Mouse (Mus musculus) forebrain, embryonic 13.5 days (tissue): Measurements from ENCODE around the gene Sergef. TPM values are rescaled to one million over a fixed set of nuclear protein-coding genes. Genes with fewer than 3 reads are reported as not detected.

Experiments
- ATAC-seq: fragments of 200-750 bp; cut with Nextera tagmentation; 2 replicates; pipeline ENCODE4 v1.8.0; 2017
- H3K27ac ChIP-seq: fragments of 300-500 bp; sonication (generic); 2 replicates; pipeline ENCODE4 v1.5.1; 2015; ENCODE audit warnings: inconsistent platforms, mild to moderate bottlenecking, moderate library complexity
- H3K27me3 ChIP-seq: fragments of 300-500 bp; sonication (generic); 2 replicates; pipeline ENCODE4 v1.6.1; 2015; ENCODE audit warnings: mild to moderate bottlenecking, inconsistent platforms
- H3K36me3 ChIP-seq: fragments of 300-500 bp; sonication (generic); 2 replicates; pipeline ENCODE4 v1.6.1; 2015; ENCODE audit warnings: mild to moderate bottlenecking, inconsistent platforms; ENCODE audit not compliant: poor library complexity, severe bottlenecking
- H3K4me1 ChIP-seq: fragments of 300-500 bp; sonication (generic); 2 replicates; pipeline ENCODE4 v1.6.1; 2015; ENCODE audit warnings: inconsistent platforms
- H3K4me2 ChIP-seq: fragments of 300-500 bp; sonication (generic); 2 replicates; pipeline ENCODE4 v1.6.1; 2015; ENCODE audit warnings: inconsistent platforms, mild to moderate bottlenecking, moderate library complexity
- H3K4me3 ChIP-seq: fragments of 300-500 bp; sonication (generic); 2 replicates; pipeline ENCODE4 v1.5.1; 2015; ENCODE audit warnings: mild to moderate bottlenecking, inconsistent platforms
- H3K9ac ChIP-seq: fragments of 300-500 bp; sonication (generic); 2 replicates; pipeline ENCODE4 v1.6.1; 2015; ENCODE audit warnings: mild to moderate bottlenecking, inconsistent platforms
- H3K9me3 ChIP-seq: fragments of 300-500 bp; sonication (generic); replicated peaks from 2 replicates; pipeline ENCODE4 v1.6.1; 2016; ENCODE audit warnings: inconsistent platforms
- WGBS: fragments of 180-500 bp; shearing (Covaris S2); methylation state at CpG from one replicate; pipeline ENCODE4 v1.1.7; 2015; 5-methylcytosine and 5-hydroxymethylcytosine counted together
- polyA plus RNA-seq: library from polyadenylated mRNA; unstranded; fragments of >200 nt; fragmentation: Nextera tagmentation; extraction: Ambion mirVana; gene quantifications from 2 replicates; pipeline ENCODE4 v1.2.1, GENCODE M21; 2015

Sergef gene
- polyA plus RNA-seq, 1 experiment from 2014 or later, result 25.0 TPM

DNA sequence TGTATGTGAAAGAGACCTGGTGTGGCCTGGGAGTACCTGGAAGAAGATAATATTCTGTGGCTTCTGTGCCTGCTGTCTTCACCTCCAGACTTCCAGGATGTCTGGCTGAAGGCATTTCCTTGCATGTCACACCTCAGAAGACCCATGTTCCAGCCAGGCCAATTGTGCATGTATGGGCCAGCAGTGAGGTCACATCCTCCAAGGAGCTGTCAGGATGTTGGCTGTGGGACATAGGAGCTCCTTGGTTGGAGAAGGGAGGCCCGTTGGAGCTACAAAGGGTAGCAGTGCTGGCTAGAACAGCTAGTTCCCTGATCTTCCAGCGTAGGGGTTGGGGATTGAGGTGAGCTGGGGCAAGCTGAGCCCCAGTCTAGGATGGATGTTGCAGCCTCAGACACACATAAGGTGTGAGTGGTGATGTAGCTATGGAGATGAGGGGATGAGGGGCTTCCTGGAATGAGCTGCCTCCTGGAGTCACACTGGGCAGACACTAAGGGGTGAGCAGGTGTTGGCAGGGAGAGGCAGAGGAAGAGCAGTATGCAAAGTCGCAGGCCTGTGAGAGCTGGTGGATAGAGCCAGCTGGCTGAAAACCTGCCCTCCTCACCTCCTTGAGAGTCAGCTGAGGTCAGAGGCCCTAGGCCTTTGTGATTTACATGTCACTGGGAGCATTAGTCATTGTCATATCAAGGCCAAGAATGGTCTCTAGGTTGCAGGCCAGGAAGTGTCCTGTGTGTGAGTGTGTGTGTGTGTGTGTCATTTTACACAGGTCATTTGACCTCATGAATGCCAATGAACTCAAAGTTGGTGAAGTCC is 238.0 kb downstream of the Sergef start:
- Histone ChIP-seq H3K4me1 (peaks cover 40% of the 10 kb centered on the region), H3K27ac (no peak overlapping the region), H3K4me2 (peak overlapping the region; percentile 83), H3K4me3 (no peak overlapping the region), H3K9me3 (no peaks in the 10 kb centered on the region), H3K9ac (no peak overlapping the region), H3K27me3 (peaks cover 34% of the 10 kb centered on the region), H3K36me3 (no peaks in the 10 kb centered on the region)
- WGBS, result 82% methylated on average over 3 of the region's 3 CpGs
- ATAC-seq, result no peak

DNA sequence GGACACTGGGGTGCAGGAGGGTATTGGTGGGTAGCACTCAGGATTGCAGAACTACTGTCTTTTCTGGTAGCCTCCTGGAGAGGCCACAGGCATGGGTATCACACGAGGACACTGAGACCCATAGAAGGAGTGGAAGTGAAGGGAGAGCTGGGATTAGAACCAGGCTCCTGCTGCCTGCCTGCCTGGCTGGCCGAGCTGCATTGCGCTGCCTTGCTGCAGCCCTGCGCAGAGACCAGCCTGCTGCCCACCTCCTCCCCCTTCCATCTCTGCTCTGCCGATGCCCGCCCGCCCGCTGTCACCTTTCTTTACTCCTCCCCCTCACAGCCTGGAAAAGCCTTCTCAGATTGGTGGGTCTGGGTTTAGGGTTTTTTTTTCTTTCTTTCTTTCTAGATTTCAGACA is 239.3 kb downstream of the Sergef start:
- H3K27me3 ChIP-seq, result peaks cover 39% of the 10 kb centered on the region
- H3K36me3 ChIP-seq, result no peaks in the 10 kb centered on the region
- H3K9ac ChIP-seq, result peak overlapping the region; percentile 14; the same call in 1 of the 2 replicates
- H3K27ac ChIP-seq, result 0 out of 2 replicates have a peak overlapping the region, but pooled peaks have one; percentile 10
- ATAC-seq, result no peak
- H3K9me3 ChIP-seq, result no peaks in the 10 kb centered on the region
- peak overlapping the region; percentile 22 for H3K4me3 ChIP-seq
- 37% methylated on average over 8 of the region's 8 CpGs for WGBS
- H3K4me2 ChIP-seq, result peak overlapping the region; percentile 83
- peaks cover 45% of the 10 kb centered on the region for H3K4me1 ChIP-seq

DNA sequence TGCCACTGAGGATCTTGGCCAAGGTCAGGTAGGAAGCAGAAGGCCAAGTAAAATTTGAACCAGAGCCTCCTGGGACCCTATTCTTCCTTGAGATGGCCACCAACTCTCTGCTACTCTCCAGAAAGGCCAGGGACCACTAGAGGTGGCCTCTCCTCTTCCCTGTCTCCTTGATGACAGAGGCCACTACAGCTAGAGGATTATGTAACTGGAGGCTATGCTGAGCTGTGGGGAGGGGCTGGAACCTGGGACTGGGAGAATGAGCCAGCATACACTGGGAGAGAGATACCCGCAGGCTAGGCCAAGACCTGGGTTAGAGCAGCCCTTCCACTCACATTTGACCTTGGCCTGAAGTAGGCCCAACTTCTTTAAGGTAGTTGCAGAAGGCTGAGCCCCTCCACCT is 239.9 kb downstream of the Sergef start:
- WGBS, result 80% methylated on average over 1 of the region's 1 CpGs
- Histone ChIP-seq H3K9me3 (no peaks in the 10 kb centered on the region), H3K4me2 (peak overlapping the region; percentile 83), H3K4me3 (peak overlapping the region; percentile 22; the same call in 1 of the 2 replicates), H3K27me3 (peaks cover 45% of the 10 kb centered on the region), H3K4me1 (peaks cover 45% of the 10 kb centered on the region), H3K36me3 (no peaks in the 10 kb centered on the region), H3K9ac (no peak overlapping the region), H3K27ac (no peak overlapping the region)
- ATAC-seq, result no peak

DNA sequence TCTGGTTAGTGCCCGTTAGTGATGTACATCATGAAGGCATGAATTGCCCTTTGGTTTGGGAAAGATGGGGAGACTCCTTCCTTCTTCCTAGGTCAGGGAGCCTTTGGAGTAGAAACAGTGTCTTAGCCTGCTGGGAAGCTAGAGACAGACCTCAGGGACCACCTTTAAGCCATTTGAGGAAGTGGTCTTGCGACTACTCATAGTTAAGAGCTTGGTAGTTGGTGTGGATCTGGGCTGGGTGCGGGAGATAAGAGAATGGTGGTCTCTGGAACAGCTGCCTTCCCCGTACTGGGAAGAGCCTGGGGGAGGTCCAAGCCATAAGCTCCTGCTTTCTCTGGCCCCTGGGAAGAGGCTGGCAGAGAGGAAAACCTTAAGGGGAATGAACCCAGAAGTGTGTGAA is 241.0 kb downstream of the Sergef start:
- H3K27ac ChIP-seq, result no peak overlapping the region
- ATAC-seq, result no peak
- H3K4me1 ChIP-seq, result peaks cover 45% of the 10 kb centered on the region
- no peaks in the 10 kb centered on the region for H3K36me3 ChIP-seq
- peaks cover 54% of the 10 kb centered on the region for H3K27me3 ChIP-seq
- H3K9me3 ChIP-seq, result no peaks in the 10 kb centered on the region
- no peak overlapping the region for H3K9ac ChIP-seq
- H3K4me3 ChIP-seq, result peak overlapping the region; percentile 77
- WGBS, result 73% methylated on average over 4 of the region's 4 CpGs
- H3K4me2 ChIP-seq, result peak overlapping the region; percentile 83

DNA sequence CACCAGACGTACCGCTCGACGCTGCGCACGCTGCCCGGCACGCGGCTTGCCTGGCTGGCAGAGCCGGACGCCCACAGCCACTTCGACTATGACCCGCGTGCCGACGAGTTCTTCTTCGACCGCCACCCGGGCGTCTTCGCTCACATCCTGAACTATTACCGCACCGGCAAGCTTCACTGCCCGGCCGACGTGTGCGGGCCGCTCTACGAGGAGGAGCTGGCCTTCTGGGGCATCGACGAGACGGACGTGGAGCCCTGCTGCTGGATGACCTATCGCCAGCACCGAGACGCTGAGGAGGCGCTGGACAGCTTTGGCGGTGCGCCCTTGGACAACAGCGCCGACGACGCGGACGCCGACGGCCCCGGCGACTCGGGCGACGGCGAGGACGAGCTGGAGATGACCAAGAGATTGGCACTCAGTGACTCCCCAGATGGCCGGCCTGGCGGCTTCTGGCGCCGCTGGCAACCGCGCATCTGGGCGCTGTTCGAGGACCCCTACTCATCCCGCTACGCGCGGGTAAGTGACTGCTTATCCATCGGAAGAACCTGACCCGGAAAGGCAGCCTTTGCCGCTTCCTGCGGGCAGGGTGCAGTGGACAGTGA is 241.8 kb downstream of the Sergef start:
- peak overlapping the region; percentile 77 for H3K4me3 ChIP-seq
- no peaks in the 10 kb centered on the region for H3K36me3 ChIP-seq
- H3K4me1 ChIP-seq, result peaks cover 45% of the 10 kb centered on the region
- peak overlapping the region; percentile 88 for H3K9ac ChIP-seq
- no peak for ATAC-seq
- 13% methylated on average over 64 of the region's 70 CpGs for WGBS
- peaks cover 54% of the 10 kb centered on the region for H3K27me3 ChIP-seq
- H3K4me2 ChIP-seq, result peak overlapping the region; percentile 83
- H3K9me3 ChIP-seq, result no peaks in the 10 kb centered on the region
- H3K27ac ChIP-seq, result no peak overlapping the region

DNA sequence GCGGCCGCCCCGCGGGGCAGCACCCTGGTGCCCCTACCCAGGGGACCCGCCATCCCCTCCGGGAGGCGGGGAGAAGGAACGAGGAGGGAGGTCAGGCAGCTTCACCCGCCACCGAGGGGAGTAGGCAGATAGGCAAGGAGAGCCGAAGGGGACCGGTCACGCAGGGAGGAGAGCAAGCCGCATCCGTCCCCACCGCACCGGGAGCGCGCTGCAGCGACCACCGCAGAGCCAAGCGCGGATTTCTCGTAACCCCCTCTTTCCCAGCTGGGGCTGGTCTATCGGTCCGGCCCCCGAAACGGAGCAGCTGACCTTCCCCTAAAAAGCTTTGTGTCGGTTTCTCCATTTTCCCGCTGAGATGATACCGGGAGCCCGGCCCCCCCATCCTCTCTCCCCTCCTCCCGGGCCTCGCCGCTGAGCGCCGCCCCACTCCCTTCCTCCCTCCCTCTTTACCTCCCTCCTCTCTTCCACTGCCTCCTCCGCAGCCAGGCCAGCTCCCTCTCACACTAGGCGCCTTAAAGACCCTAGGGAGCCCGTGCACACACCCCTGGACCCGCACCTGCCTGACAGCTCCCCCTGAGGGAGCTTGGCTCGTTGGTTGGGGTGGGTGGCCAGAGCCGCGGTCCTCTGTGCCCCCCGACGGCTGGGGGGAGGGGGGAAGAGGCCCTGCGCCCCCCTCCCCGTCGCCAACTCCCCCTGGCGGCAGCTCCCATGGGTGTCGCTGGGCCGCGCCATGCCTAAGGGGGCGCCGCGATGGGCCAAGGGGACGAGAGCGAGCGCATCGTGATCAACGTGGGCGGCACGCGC is 242.5 kb downstream of the Sergef start:
- Histone ChIP-seq H3K4me3 (peak overlapping the region; percentile 77), H3K27me3 (peaks cover 54% of the 10 kb centered on the region), H3K9me3 (no peaks in the 10 kb centered on the region), H3K4me1 (peaks cover 45% of the 10 kb centered on the region), H3K27ac (peak overlapping the region; percentile 73), H3K4me2 (peak overlapping the region; percentile 83), H3K36me3 (no peaks in the 10 kb centered on the region), H3K9ac (peak overlapping the region; percentile 88)
- peak; percentile 67 for ATAC-seq
- WGBS, result 2% methylated on average over 58 of the region's 64 CpGs

DNA sequence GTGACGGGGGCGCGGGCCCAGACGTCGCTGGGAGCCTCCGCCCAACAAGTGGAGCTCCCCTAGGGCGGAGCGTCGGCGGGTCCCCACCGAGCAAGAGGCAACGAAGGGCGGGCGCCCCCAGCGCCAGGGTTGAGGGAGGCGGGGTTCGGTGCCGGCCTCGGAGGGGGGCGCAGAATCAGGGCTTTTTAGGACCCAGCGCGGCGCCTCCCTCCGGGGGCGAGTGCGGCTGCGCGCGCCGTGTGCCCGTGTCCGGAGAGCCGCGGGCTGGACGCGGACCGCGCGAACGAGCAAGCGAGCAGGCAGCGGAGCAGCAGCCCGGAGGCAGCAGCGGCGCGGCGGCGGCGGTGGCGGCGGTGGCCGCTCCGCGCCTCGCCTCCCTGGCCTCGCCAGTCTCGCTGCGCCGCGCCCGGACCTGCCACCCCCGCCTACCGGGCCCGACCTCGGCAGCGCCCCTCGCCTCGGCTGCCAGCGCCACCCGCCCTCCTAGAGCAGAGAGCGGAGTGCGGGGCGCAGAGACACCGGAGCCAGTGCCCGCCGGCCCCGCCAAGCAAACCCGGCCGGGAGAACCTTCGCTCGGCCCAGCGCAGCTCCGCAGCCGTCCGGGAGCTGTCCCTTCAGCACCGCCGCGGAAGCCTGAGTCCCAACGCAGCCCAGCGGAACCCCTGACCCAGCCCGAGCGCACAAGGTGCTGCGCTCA is 243.2 kb downstream of the Sergef start, which contains the start of gene Kcnc1:
Kcnc1 (plus strand) TSS at position 267 of the 697 bp plus-strand sequence.
- Histone ChIP-seq H3K9ac (peak within 1 kb of the TSS; percentile 88), H3K4me2 (peak within 1 kb of the TSS; percentile 83), H3K27ac (peak within 1 kb of the TSS; percentile 73), H3K36me3 (no peaks in the 10 kb centered on the region), H3K4me3 (peak within 1 kb of the TSS; percentile 77), H3K4me1 (peaks cover 45% of the 10 kb centered on the region), H3K9me3 (no peaks in the 10 kb centered on the region), H3K27me3 (peaks cover 54% of the 10 kb centered on the region)
- under 1% methylated on average over 54 of the region's 93 CpGs for WGBS
- peak; percentile 75 for ATAC-seq

DNA sequence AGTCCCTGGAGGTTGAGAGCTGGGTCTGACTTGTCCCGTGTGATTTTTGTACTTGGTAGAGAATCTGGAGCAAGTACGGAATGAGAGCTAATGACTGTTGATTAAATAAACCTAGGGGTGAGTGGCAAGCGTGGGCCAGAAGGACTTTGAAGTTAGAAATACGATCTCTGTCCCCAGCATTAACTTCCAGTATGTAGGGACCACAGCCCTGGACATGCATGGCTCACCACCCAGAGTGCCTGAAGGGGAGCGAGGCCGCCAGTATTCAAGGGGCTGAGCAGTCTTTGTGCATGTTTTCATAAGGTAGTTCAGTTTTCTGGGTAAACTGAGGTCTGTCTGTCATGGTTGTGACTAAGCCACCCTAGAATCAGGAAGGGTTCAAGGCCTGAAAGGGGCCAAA is 244.0 kb downstream of the Sergef start:
- peaks cover 40% of the 10 kb centered on the region for H3K4me1 ChIP-seq
- WGBS, result 50% methylated on average over 6 of the region's 6 CpGs
- H3K4me2 ChIP-seq, result peak overlapping the region; percentile 83
- H3K9ac ChIP-seq, result peak overlapping the region; percentile 88; the same call in 1 of the 2 replicates
- peak overlapping the region; percentile 77 for H3K4me3 ChIP-seq
- no peak overlapping the region for H3K27ac ChIP-seq
- no peak for ATAC-seq
- H3K27me3 ChIP-seq, result peaks cover 54% of the 10 kb centered on the region
- H3K9me3 ChIP-seq, result no peaks in the 10 kb centered on the region
- H3K36me3 ChIP-seq, result no peaks in the 10 kb centered on the region

DNA sequence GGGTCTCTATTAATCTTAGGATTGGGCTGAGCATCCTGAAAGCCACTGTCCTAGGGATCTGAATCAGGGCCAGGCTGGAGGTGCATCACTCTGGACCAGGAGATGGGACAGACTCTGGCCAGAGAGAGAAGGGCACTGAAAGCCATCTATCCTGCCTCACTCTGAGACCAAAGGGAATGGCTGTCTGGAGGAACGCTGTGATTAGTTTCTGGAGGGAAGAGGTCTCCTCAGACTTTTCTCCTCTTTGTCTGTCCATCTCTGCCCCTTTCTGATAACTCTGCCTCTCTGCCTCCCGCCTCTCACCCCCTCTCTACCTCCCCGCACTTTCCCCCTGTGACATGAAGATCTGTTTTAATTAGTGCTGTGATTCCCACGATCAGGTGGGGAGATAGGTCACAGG is 244.7 kb downstream of the Sergef start:
- WGBS, result 76% methylated on average over 4 of the region's 4 CpGs
- no peak overlapping the region for H3K9ac ChIP-seq
- no peak for ATAC-seq

DNA sequence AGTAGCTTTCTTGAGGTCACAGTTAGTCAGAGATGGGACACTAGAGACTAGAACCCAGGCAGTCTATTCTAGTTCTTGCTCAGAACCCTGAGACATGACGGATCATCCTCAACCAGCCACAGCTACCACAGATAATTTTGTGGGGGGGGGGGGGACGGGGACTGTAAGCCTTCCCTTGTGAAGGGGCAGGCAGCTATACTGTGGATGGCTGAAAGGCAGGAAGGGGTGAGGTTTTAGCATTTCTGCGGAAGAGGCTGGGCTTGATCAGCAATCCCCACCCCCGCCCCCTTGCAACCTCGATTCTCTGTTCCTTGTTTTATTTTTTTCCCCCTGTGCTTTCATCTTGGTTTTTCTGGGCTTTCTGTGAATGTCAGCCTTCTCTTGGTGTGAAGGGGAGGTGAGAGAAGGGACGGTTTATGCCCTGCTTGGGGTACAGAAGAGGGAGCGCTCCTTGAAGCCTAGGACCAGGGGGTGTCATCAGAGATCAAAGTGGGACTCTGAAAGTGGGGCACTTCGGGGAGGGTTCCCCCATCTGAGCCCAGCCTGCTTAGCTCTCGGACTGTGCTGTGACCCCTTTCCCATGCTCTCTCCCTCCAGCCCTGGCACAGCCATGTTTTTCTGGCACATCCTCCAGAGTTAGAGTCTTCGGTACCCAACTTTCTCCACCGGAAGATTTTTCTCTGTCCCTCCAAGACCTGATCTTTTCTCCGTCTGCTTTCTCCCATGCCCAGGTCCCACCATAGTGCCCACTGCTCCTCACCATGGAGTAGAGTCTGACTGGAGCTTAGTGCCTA is 245.7 kb downstream of the Sergef start:
- Histone ChIP-seq H3K4me1 (peaks cover 23% of the 10 kb centered on the region), H3K9me3 (no peaks in the 10 kb centered on the region), H3K9ac (no peak overlapping the region), H3K4me2 (no peak overlapping the region), H3K27ac (no peak overlapping the region), H3K4me3 (no peak overlapping the region), H3K27me3 (peaks cover 43% of the 10 kb centered on the region), H3K36me3 (no peaks in the 10 kb centered on the region)
- ATAC-seq, result no peak
- 53% methylated on average over 12 of the region's 12 CpGs for WGBS

More for the DNA sequence above, 244.7 kb downstream of the Sergef start:
- no peak overlapping the region for H3K4me3 ChIP-seq
- no peaks in the 10 kb centered on the region for H3K36me3 ChIP-seq
- H3K9me3 ChIP-seq, result no peaks in the 10 kb centered on the region
- H3K27me3 ChIP-seq, result peaks cover 53% of the 10 kb centered on the region
- no peak overlapping the region for H3K4me2 ChIP-seq
- H3K4me1 ChIP-seq, result peaks cover 34% of the 10 kb centered on the region
- H3K27ac ChIP-seq, result no peak overlapping the region
